Mouse (Mus musculus) gastrocnemius, adult 18-20 months (tissue): ENCODE measurements at regions not wholly inside any gene's neighbourhood (a gene's known extent, or its start where the extent isn't known, plus 50 kb on each side); places are given as distances from the start of the nearest gene placed in this dataset.

Experiments used
- DNase-seq: peaks from one replicate; pipeline ENCODE4 v3.0.0; 2021; ENCODE audit warnings: low spot score

GRCm38 (mm10) chr8:90636770-90637169, 180.4 kb downstream of the Gm19935 start:
- no peak for DNase-seq

DNA sequence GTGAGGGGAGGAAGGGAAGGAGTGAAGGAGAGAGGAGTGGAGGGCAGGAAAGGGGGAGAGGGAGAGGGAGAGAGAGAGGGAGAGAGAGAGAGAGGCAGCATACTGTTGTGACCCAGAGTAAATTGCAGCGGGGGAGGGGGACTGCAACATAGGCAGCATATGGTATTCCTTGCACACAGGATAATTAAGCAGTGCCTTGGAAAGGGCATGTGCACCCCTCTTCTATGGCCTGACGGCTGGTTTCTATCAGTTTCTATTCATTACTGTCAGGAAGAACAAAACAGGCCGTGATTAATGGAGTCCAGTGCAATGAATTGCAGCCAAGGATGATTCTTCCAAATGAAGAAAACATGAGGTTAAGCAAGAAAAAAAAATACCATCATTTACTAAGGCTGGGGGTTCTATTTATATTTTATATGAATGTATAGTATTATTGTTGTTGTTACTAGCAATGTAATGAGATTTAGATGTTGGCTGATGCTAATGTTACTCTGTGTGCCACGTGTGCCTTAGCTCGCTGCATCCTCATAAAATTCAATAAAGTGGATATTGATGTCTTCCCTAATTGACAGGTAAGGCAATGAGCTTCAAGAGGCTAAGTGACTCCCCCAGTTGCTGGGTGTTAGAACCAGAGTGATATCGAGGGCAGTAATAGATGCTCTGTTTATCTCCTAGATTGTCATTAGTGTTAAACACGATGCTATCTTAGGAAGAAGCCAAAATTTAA, 181.3 kb downstream of the Gm19935 start:
- DNase-seq: no peak

DNA sequence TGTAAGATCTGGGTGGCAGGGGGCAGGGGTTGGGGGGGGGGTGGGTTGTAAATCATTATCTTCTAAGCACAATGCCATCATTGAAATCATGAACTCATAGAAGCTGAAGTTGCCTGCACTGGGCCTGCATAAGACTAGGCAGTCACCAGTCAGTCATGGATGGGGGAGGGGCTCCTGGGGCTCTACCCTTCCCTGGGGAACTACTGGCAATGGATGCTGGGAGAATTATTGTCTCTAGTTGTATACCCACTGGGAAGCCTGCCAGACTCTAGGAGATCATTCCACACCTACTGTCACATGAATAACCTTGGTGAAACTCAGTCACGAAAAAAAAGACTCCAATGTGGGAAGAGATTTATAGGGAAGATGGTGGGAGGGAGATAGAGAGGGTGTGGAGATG, 186.4 kb downstream of the Gm19935 start:
- no peak for DNase-seq

DNA sequence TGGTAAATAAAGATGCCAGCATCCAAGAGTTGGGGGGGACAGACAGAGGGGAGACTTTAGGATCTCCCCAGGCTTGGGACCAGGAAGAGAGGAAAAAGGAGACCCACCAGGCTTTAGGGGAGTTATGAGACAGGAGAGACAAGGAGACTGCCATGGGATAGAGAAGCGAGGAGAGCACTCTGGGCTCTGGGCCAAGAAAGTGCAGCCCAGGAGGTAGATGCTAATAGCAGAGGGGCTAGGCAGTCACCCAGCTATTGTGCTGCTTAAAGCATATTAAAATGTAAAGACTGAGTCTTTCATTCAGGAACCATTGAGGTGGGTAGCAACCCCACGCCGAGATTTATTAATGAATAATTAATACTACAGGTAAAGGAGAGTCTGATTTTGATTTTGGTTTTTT, 208.8 kb downstream of the Gm19935 start:
- no peak for DNase-seq

DNA sequence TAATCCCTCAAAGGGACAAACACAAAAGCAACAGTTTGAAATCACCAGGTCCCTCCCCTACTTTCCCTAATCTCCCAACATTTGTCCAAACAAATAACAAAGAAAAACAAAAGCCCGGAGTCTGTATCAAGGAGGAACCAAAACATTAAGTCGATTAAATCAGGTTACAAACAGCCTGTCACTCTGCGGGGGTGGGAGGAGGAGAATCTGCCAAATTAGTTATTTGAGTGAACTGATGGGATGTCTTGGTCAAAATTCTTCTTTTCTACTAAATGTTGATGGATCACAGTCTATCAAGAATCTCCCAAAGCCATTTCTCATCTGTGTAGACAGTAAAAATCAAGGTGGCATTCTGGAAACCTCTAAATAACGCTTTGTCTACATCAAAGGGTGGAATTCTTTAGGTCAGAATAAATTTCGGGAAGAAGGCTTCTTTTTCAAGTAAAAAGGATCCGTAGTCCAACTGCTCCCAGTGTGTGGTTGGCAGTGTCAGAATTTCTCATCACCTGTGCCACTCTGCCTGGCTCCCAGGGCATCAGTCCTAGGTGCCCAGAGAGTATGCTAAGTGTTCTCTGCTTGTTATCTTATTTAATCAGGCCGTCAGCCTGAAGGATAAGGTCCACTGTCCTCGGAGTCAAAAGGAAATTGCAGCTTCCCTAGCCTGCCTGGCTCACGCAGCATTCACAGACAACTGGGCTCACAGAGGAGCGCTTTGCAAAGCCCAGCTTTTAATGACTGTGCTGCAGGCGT, 216.1 kb downstream of the Gm19935 start:
- DNase-seq: no peak

DNA sequence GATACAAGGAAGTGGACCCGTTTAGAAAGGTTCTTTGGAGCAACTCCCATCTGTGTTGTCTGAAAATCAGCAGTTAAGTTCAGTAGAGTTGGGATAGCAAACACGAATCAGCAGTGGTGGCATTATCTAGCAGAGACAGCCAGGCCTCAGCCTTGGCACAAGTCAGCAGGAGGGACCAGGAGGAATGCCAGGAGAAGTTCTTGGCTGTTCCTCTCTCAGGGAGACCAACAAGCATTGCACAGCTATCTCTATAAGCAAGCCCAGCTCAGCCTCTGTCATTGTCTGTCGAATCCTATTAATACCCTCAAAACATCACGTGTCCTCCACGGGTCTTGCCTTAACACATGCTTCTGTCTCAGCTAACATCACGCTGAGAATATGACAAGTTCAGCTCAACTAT, 219.8 kb downstream of the Gm19935 start:
- DNase-seq: no peak

DNA sequence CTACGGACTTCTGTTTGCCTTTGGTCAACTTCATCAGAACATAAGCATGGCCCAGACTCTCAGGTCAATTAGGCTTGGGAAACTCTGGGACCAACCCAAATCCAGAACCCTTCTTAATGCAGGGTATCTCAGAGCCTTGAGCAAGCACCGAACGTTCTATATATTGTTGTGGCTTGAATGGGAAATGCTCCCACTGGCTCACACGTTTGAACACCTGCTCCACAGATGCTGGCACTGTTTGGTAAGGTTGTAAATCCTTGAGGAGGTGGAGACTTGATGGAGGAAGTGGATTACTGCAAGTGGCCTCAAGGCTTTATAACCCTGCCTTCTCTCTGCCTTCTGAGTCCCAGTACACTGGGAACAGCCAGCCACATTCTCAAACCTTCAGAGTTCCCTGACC, 231.3 kb upstream of the Tox3 start:
- no peak for DNase-seq

- DNase-seq: no peak
These were observed 228.8 kb upstream of the Tox3 start for GRCm38 (mm10) chr8:90576976-90577375.

DNA sequence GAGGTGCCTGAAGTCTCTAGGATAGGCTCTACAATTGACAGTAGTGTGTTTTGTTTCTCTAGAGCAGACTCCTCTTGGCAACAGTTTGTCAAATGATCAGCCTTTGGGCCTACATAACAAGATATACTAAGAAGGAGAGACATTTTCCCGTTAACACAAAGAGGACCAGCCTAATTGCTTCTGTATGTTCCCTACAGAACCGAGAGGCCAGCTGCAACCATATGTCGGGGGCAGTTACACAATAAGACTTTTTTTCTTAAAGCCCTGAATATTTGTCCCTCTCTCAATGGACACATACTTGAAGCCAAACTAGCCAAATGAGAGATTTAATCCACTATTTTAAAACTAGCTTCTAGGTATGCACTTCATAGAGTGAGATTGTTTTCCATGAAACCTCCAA, 226.5 kb upstream of the Tox3 start:
- no peak for DNase-seq

- DNase-seq: no peak
These were observed 207.9 kb upstream of the Tox3 start for GRCm38 (mm10) chr8:90556079-90556427.

DNA sequence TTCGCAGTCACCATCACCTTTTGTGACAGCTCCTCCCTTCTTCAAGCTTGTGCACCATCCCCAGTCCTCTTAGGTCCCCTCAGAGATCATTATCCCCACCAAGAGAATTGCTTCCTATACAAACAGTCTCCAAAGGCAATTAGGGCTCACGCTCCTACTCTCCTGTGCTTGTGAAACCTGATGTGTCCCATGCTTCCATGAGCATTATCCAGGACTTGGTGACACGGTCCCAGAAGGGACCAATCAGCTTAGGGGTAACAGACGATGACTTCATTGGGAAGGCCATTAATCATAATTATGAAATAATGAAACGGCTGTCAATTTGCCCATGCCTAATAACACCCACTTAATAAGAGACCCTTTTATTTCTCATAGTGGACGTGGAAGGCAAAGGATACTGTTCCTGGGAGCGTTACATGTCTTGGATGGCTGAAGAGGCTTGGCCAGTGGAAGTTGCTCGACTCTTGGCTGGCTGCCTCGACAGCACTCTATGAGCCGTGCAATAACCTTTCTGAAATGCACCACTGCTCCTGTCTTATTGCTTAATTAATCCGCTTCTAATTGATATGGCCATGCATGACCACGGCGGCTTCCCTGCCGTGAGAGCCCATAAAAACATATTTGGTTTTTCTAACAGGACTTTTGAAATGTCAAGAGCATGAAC, 207.4 kb upstream of the Tox3 start:
- DNase-seq: no peak

GRCm38 (mm10) chr8:90547276-90547675, 199.1 kb upstream of the Tox3 start:
- no peak for DNase-seq

GRCm38 (mm10) chr8:90542619-90543018, 194.5 kb upstream of the Tox3 start:
- DNase-seq: no peak

DNA sequence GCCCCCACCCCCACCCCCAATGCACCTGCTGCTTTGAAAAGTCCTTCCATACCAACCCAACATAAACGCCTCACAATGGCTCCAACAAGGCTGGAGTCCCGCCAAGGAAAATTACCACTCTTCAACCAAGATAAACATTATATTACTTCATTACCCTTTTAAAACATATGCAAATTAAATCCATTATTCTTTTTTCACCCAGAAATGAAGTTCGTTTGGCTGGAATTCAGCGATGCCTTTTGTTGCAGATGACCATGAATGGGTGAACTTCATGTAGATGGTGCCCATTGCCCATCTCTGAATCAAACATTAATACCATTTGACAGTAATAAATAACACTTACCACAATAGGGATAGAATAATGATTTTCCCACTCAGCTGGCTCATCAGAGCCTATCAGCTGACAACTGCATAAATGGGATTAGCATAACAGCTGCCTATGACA, 188.1 kb upstream of the Tox3 start:
- no peak for DNase-seq

DNA sequence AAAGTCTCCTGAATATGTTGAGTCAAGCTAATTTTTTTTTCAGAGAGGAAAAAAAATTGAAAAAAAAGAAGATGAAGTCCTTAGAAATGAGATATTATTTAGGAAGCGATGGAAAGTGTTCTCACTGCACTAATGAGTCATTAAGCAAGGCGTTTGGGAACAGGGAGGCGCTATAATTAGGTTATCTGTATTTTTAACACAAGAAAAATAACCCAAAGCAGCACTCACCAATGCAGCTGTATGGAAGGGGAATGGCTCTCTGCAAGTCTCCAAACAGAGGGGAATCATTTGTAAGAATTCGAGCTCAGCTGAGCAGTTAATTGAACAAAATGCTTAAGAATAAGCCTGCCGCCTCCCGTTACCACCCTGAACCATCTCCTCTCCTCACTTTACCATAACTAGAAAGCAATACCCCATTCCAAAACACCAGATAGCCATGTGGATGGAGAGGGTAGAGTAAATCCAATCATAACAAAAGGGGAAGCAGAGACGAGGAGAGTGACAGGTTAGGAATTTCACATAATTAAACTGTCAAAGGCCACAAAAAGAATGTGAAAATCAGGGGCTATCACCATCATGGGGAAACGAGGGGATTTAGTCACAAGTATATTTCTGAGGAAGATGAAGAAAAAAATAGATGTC, 187.5 kb upstream of the Tox3 start:
- no peak for DNase-seq

DNA sequence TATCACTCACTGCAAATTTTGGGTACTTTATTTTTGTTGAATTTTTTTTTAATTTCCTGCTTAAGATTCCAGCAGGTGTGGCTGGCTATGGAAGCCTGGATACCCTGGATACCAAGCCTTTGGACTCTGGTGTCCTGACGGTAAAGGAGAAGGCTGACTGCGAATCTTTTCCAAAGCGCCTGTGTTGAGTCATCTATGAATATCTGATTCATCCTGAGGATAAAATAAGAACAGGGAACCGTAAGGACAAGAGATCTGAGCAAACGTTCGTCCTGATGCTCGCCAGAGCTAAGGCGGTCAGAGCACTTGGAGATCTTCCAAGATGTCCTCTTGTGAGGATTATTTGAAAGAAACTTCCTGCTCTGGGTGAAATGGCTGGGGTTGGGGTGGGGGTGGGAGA, 173.2 kb upstream of the Tox3 start:
- no peak for DNase-seq

GRCm38 (mm10) chr8:90520186-90520585, 172.0 kb upstream of the Tox3 start:
- DNase-seq: no peak

DNA sequence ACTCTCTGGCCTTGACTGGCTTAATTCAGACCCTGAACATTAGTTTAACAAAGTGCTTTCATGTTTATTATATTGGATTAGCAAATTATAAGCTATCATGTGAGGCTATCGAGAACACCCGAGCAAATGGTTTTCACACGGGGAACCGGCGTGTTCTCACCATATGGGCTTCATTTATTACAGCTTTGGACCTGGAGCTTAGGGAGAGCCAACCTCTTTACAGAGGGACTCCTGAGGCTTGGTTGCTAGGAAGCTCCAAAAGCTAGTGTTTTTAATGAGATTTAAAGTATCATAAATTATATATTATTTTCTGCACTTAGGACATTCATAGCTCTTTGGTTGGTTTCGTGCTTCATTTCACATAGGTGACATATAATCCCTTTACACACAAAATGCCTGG, 171.4 kb upstream of the Tox3 start:
- DNase-seq: no peak

GRCm38 (mm10) chr8:90514191-90514590, 166.0 kb upstream of the Tox3 start:
- DNase-seq: no peak

DNA sequence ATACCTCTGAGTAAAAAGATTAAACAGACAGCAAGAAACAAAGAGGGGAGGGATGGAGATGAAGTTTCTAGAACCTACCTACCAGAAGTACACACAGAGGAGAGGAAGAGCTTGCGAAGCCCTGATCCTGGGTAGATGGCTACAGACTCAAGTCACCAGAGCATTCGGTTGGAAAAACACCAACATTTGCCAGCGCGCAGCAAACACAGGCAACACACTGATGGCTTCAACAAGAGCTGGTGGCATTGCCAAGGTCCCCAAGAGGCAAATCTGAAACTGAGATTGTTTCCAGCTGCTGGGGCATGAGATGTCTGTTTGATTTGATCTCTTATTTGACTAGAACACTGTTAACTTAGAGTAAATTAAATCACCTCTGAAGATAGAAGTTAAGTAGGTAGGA, 165.5 kb upstream of the Tox3 start:
- DNase-seq: no peak

- no peak for DNase-seq
These were observed 165.0 kb upstream of the Tox3 start for GRCm38 (mm10) chr8:90513102-90513501.

- DNase-seq: no peak
These were observed 164.5 kb upstream of the Tox3 start for GRCm38 (mm10) chr8:90512594-90512993.
